Mouse (Mus musculus): ENCODE data around the gene Tubgcp2.

DNA sequence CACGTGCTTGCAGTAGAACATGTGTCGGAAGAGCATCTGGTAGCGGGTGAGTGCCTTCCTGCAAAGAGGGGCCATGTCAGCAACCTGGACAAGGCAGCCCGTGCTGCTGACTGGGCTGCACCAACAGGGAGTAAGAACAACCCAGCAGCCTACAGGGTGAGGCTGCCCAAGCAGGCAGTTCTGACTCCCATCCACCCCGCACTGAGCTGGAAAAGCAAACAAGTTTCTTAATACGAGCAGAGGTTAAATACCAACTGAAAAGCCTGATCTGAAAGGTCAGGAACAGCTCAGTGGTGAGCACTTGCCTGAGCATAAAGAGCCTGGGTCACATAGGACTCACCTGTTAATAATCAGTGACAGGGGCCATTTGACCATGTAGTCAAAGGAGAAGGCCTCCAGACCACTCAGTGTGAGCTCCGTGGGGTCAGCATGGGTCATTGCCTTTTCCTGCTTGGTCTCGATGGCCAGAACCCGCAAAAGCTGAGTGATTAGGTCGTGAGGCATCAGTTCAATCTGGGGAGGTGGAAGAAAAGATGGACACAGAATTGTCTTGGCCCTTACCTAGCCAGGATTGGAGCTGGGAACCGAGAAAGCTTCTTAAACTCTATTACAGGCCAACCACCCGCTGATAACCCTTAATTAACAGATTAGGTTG lies 35.3 kb downstream of the Tubgcp2 start:
- TF ChIP-seq CTCF (IDR thresholded peaks at IDR 0.05; ENCODE audit: low read depth, low read length) (no peak), POLR2AphosphoS5 (IDR thresholded peaks at IDR 0.05; ENCODE audit: insufficient replicate concordance, low read depth, low read length) (no peak), TAL1 (conservative IDR thresholded peaks at IDR 0.05; ENCODE audit: low read depth, low read length) (no peak)

Data from G1E (cell line).